Mouse (Mus musculus) thymus, postnatal 14 days (tissue): Measurements from ENCODE around the gene Hsph1.

Experiments used
- DNase-seq: peaks from one replicate; pipeline ENCODE4 v3.0.0; 2021

The Hsph1 gene

GRCm38 (mm10) chr5:149636075-149636920, at the start of gene Hsph1:
Hsph1 (minus strand) TSS chr5:149636376.
- peak; percentile 97 for DNase-seq

- DNase-seq: no peak
These were observed 44.8 kb upstream of the Hsph1 start for GRCm38 (mm10) chr5:149680946-149681345.

- no peak for DNase-seq
These were observed 43.7 kb upstream of the Hsph1 start for GRCm38 (mm10) chr5:149679886-149680285.

GRCm38 (mm10) chr5:149679362-149679761, 43.2 kb upstream of the Hsph1 start:
- DNase-seq: peak; percentile 7

- DNase-seq: no peak
These were observed 42.8 kb upstream of the Hsph1 start for GRCm38 (mm10) chr5:149678990-149679348.

- DNase-seq: peak; percentile 94
These were observed 42.2 kb upstream of the Hsph1 start, which contains the start of gene B3glct for GRCm38 (mm10) chr5:149678100-149678989. B3glct (plus strand) TSS chr5:149678230.

GRCm38 (mm10) chr5:149677196-149677595, 41.0 kb upstream of the Hsph1 start:
- DNase-seq: no peak

GRCm38 (mm10) chr5:149663417-149663816, 27.2 kb upstream of the Hsph1 start:
- DNase-seq: no peak

- no peak for DNase-seq
These were observed 26.8 kb upstream of the Hsph1 start for GRCm38 (mm10) chr5:149662980-149663379.

- DNase-seq: no peak
These were observed 25.3 kb upstream of the Hsph1 start for GRCm38 (mm10) chr5:149661428-149661827.

GRCm38 (mm10) chr5:149659414-149659780, 23.2 kb upstream of the Hsph1 start:
- no peak for DNase-seq

- DNase-seq: no peak
These were observed 22.7 kb upstream of the Hsph1 start for GRCm38 (mm10) chr5:149658741-149659413.

- DNase-seq: no peak
These were observed 21.8 kb upstream of the Hsph1 start for GRCm38 (mm10) chr5:149658022-149658421.

- DNase-seq: no peak
These were observed 19.5 kb upstream of the Hsph1 start for GRCm38 (mm10) chr5:149655636-149656035.

- DNase-seq: no peak
These were observed 14.0 kb upstream of the Hsph1 start for GRCm38 (mm10) chr5:149650179-149650553.

GRCm38 (mm10) chr5:149649499-149650178, 13.5 kb upstream of the Hsph1 start:
- no peak for DNase-seq

- DNase-seq: no peak
These were observed 12.8 kb upstream of the Hsph1 start for GRCm38 (mm10) chr5:149648895-149649406.

- no peak for DNase-seq
These were observed 12.0 kb upstream of the Hsph1 start for GRCm38 (mm10) chr5:149648196-149648595.

- DNase-seq: no peak
These were observed 11.4 kb upstream of the Hsph1 start for GRCm38 (mm10) chr5:149647367-149648115.

GRCm38 (mm10) chr5:149642783-149643509, 6.8 kb upstream of the Hsph1 start:
- no peak for DNase-seq

GRCm38 (mm10) chr5:149642366-149642765, 6.2 kb upstream of the Hsph1 start:
- no peak for DNase-seq
